Mouse (Mus musculus): ENCODE results near the gene Ddit4. TPM values are rescaled to one million over a fixed set of nuclear protein-coding genes. Genes with fewer than 3 reads are reported as not detected.
"Not testable (repeated sequence)": the region's sequence is repeated elsewhere in the genome, so short reads cannot be mapped to it uniquely, and the experiment has no call there.

Ddit4 gene
- 52.7 and 66.3 TPM in 2 replicates for polyA plus RNA-seq (2015; fragmentation: Nextera tagmentation; extraction: Ambion mirVana)

DNA sequence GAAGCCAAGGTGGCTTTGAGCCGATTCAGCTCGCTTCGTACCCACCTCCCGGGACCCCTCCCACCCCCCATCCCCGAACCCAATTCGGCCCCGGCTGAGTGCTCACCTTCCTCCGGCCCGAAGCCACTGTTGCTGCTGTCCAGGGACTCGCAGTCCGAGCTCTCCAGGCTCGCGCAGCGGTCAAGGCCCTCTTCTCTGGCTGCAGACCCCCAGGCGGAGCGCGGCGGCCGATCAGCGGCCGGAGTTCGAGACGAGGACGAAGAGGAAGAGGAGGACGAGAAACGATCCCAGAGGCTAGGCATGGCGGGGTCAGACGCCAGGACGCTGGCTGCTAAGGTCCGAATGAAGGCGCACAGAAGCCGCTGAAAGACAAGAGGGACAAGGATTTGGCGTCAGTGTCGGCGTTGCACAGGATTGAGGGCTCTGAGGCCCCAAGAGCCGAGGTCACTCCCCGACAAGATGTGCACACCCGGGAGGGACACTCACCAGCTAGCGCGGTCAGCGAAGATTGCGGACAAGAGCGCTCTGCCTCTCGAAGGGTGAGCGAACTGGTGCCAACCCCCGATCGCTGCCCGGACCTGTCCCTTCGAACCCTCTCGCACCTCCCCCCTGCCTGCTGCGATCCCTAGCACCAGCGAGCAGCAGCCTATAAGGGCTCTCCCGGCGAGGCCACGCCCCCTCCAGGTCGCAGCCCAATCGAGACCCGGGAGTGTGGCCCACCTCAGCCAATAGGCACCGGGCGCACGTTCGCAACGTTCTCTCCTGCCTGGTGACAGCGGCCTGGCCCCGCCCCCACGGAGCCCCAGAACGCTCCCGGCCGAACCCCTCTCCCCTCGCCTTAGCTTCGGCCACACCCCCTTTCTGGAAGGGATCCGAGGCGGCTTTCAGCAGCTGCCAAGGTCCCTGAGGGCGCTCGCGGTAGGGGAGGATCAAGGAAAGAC is at the start of gene Ddit4:
Ddit4 (minus strand) TSS at position 624 of the 941 bp plus-strand sequence.
- no peaks in the 10 kb centered on the region for H3K9me3 ChIP-seq (replicated peaks; ENCODE audit: control insufficient read depth, low read length, poor library complexity, severe bottlenecking)
- H3K27me3 ChIP-seq (ENCODE audit: control insufficient read depth, insufficient read depth, low read depth, low read length), result no peaks in the 10 kb centered on the region
- no peaks in the 10 kb centered on the region for H3K36me3 ChIP-seq (ENCODE audit: control insufficient read depth, insufficient read depth, low read length)
- under 1% methylated on average over 74 of the region's 76 CpGs for WGBS
- H3K9ac ChIP-seq (ENCODE audit: low read depth, low read length), result peak within 1 kb of the TSS; percentile 98
- ATAC-seq, result peak; percentile 96
- H3K4me2 ChIP-seq (ENCODE audit: low read length), result peak within 1 kb of the TSS; percentile 94
- peaks cover 21% of the 10 kb centered on the region for H3K4me1 ChIP-seq (ENCODE audit: control insufficient read depth, insufficient read depth, low read length)
- H3K27ac ChIP-seq (ENCODE audit: low read length), result peak within 1 kb of the TSS; percentile 97
- peak within 1 kb of the TSS; percentile 93 for H3K4me3 ChIP-seq (ENCODE audit: low read depth, low read length)

DNA sequence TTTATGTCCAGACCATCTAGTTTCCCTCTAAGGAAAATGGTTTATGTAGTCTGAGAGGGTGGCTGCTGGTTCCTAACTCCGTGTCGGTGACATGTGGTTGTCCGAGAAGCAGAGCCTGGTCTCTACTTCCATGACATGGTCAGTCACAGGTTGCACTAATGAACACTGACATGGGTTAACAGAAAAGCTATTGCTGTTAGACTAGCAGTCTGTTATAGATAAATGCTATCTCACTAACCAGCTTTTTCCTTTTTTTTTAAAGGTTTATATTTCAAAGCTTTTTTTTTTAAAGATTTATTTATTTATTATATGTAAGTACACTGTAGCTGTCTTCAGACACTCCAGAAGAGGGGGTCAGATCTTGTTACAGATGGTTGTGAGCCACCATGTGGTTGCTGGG is 47.4 kb upstream of the Ddit4 start:
- ATAC-seq, result no peak
- Histone ChIP-seq H3K36me3 (ENCODE audit: control insufficient read depth, insufficient read depth, low read length) (peaks cover 7% of the 10 kb centered on the region; the same call in 1 of the 2 replicates), H3K4me2 (ENCODE audit: low read length) (no peak overlapping the region), H3K4me1 (ENCODE audit: control insufficient read depth, insufficient read depth, low read length) (peaks cover 14% of the 10 kb centered on the region; the same call in 1 of the 2 replicates), H3K9me3 (replicated peaks; ENCODE audit: control insufficient read depth, low read length, poor library complexity, severe bottlenecking) (no peaks in the 10 kb centered on the region), H3K4me3 (ENCODE audit: low read depth, low read length) (no peak overlapping the region), H3K27ac (ENCODE audit: low read length) (no peak overlapping the region), H3K27me3 (ENCODE audit: control insufficient read depth, insufficient read depth, low read depth, low read length) (no peaks in the 10 kb centered on the region), H3K9ac (ENCODE audit: low read depth, low read length) (no peak overlapping the region)
- 91% methylated on average over 3 of the region's 3 CpGs for WGBS

DNA sequence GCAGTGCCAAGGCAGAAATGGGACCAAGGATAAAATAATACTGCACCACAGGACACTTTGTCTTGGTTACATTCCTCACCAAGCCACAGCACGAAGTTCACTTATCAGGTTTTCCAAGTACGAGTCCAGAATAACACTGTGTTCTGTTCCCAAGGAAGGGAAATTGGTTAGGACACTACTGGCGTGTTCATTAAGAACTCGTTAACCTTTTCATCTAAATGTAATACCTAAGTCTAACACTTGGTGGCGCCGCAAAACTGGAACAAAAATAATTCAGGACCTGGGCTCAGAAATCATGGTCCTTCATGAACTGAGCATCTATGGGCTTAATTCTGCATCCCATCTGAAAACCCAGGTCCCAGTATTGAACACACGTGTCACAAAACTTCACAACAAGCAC is 46.0 kb upstream of the Ddit4 start:
- Histone ChIP-seq H3K9me3 (replicated peaks; ENCODE audit: control insufficient read depth, low read length, poor library complexity, severe bottlenecking) (no peaks in the 10 kb centered on the region), H3K4me3 (ENCODE audit: low read depth, low read length) (no peak overlapping the region), H3K27ac (ENCODE audit: low read length) (no peak overlapping the region), H3K4me1 (ENCODE audit: control insufficient read depth, insufficient read depth, low read length) (peaks cover 9% of the 10 kb centered on the region; the same call in 1 of the 2 replicates), H3K27me3 (ENCODE audit: control insufficient read depth, insufficient read depth, low read depth, low read length) (no peaks in the 10 kb centered on the region), H3K36me3 (ENCODE audit: control insufficient read depth, insufficient read depth, low read length) (peaks cover 7% of the 10 kb centered on the region; the same call in 1 of the 2 replicates), H3K4me2 (ENCODE audit: low read length) (no peak overlapping the region), H3K9ac (ENCODE audit: low read depth, low read length) (no peak overlapping the region)
- WGBS, result 17% methylated on average over 7 of the region's 7 CpGs
- ATAC-seq, result no peak

DNA sequence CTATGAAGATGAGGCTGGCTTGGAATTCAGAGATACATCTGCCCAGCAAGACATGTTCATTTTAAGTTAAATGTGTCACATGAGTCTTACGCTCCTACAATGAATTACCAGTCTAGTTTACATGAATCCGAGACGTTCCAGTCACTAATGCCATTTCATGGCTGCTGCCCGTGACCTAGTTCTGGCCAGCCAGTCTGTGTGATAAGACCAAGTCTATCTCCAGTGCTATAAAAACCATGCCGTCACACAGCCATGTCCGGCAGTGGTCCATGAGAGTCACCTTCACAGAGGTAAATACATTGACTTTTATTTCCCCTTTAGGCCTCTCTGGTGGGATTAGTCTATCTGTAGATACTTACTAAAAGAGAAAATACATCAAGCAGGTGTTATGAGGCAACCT is 44.3 kb upstream of the Ddit4 start:
- Histone ChIP-seq H3K4me1 (ENCODE audit: control insufficient read depth, insufficient read depth, low read length) (no peaks in the 10 kb centered on the region), H3K4me2 (ENCODE audit: low read length) (no peak overlapping the region), H3K9ac (ENCODE audit: low read depth, low read length) (no peak overlapping the region), H3K27me3 (ENCODE audit: control insufficient read depth, insufficient read depth, low read depth, low read length) (no peaks in the 10 kb centered on the region), H3K4me3 (ENCODE audit: low read depth, low read length) (no peak overlapping the region), H3K27ac (ENCODE audit: low read length) (no peak overlapping the region), H3K36me3 (ENCODE audit: control insufficient read depth, insufficient read depth, low read length) (peaks cover 7% of the 10 kb centered on the region; the same call in 1 of the 2 replicates), H3K9me3 (replicated peaks; ENCODE audit: control insufficient read depth, low read length, poor library complexity, severe bottlenecking) (no peaks in the 10 kb centered on the region)
- ATAC-seq, result no peak
- WGBS, result 92% methylated on average over 6 of the region's 6 CpGs

DNA sequence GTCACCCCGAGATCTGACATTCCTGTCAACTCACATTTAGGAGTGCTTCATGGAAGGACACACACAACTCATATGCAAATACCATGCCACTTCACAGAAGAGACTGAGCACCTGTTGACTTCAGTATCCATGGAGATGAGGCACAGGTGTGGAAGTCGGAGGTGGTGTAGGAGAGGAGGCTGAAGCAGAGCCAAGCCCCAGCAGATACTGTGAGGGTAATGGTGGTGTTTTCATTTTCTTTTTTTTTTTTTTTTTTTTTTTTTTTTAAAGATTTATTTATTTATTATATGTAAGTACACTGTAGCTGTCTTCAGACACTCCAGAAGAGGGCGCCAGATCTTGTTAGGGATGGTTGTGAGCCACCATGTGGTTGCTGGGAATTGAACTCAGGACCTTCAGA is 42.2 kb upstream of the Ddit4 start:
- not testable (repeated sequence) for H3K4me1 ChIP-seq (ENCODE audit: control insufficient read depth, insufficient read depth, low read length); H3K9me3 ChIP-seq (replicated peaks; ENCODE audit: control insufficient read depth, low read length, poor library complexity, severe bottlenecking); H3K4me3 ChIP-seq (ENCODE audit: low read depth, low read length); H3K27me3 ChIP-seq (ENCODE audit: control insufficient read depth, insufficient read depth, low read depth, low read length); H3K4me2 ChIP-seq (ENCODE audit: low read length); H3K27ac ChIP-seq (ENCODE audit: low read length); H3K9ac ChIP-seq (ENCODE audit: low read depth, low read length); ATAC-seq
- H3K36me3 ChIP-seq (ENCODE audit: control insufficient read depth, insufficient read depth, low read length), result peaks cover 10% of the 10 kb centered on the region
- 91% methylated on average over 2 of the region's 3 CpGs for WGBS

DNA sequence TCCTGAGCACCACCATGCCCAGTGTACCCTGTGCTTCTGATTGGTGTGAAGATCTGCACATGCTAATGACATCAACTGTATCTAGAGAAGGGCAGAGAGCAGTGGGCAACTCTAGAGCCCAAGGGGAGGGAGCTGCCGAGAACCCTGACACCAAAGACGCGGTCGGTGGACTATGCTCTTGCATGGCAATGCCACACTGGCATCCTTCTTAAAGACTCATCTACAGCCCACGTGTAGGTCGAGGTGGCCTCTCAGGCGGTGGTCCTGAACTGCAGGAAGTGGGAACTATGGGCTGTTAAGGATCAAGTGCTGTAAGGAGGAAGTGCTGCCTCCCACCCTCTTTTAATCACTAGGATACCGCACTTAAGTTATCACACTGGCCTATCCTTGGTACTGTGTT is 40.4 kb upstream of the Ddit4 start:
- 94% methylated on average over 8 of the region's 8 CpGs for WGBS
- Histone ChIP-seq H3K9ac (ENCODE audit: low read depth, low read length) (no peak overlapping the region), H3K4me2 (ENCODE audit: low read length) (no peak overlapping the region), H3K9me3 (replicated peaks; ENCODE audit: control insufficient read depth, low read length, poor library complexity, severe bottlenecking) (no peaks in the 10 kb centered on the region), H3K36me3 (ENCODE audit: control insufficient read depth, insufficient read depth, low read length) (peaks cover 23% of the 10 kb centered on the region), H3K4me1 (ENCODE audit: control insufficient read depth, insufficient read depth, low read length) (no peaks in the 10 kb centered on the region), H3K27ac (ENCODE audit: low read length) (no peak overlapping the region), H3K4me3 (ENCODE audit: low read depth, low read length) (no peak overlapping the region), H3K27me3 (ENCODE audit: control insufficient read depth, insufficient read depth, low read depth, low read length) (no peaks in the 10 kb centered on the region)
- no peak for ATAC-seq

DNA sequence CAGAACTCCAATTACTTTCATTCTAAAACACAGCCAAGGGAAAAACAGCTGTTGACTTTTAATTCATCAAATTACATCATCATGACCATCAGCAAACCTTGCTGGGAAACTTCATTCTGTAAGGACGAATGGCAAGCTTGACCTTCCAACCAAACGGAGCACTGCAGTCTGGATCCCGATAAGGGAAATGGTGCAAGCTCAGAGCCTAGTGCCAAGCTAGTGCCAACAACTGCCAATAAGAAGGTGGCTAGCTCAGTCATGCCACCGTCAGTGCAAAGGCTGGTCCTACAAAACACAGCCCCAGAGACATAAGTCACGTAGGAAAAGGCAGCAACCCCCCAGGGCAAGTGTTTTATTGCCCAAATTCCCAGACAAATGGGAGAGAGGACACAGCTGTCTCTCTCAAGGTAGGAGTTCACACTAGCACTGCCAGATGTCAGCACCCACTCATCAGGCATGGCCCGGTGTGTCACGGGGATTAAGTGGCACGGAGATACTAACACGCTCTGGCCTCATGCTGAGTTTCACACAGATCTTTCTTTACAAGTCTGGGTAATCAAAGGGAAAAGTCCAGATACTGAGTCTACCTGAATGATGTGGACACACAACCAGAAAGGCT is 39.7 kb upstream of the Ddit4 start:
- no peak overlapping the region for H3K9ac ChIP-seq (ENCODE audit: low read depth, low read length)
- no peaks in the 10 kb centered on the region for H3K9me3 ChIP-seq (replicated peaks; ENCODE audit: control insufficient read depth, low read length, poor library complexity, severe bottlenecking)
- no peaks in the 10 kb centered on the region for H3K27me3 ChIP-seq (ENCODE audit: control insufficient read depth, insufficient read depth, low read depth, low read length)
- H3K4me3 ChIP-seq (ENCODE audit: low read depth, low read length), result no peak overlapping the region
- H3K36me3 ChIP-seq (ENCODE audit: control insufficient read depth, insufficient read depth, low read length), result peaks cover 23% of the 10 kb centered on the region
- WGBS, result 85% methylated on average over 9 of the region's 9 CpGs
- ATAC-seq, result no peak
- H3K4me1 ChIP-seq (ENCODE audit: control insufficient read depth, insufficient read depth, low read length), result no peaks in the 10 kb centered on the region
- H3K27ac ChIP-seq (ENCODE audit: low read length), result no peak overlapping the region
- H3K4me2 ChIP-seq (ENCODE audit: low read length), result no peak overlapping the region

DNA sequence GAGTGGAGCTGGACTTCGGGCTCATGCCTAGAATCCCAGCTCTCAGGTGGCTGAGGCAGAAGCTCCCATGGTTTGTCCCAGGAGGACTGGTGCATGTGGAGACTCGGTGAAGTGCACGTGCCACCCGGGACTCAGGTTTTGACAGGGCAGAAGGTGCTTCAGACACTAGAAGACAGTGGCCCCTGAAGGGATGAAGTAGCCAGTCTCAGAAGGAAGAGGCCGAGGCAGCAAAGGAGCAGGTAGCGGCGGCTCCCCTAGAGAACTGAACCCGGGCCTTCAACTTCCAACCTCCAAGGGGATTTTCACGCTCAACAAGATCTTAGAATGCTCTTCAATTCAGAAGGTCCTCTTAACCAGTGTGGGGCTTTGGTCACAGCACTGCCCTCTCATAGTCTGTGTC is 38.8 kb upstream of the Ddit4 start:
- Histone ChIP-seq H3K36me3 (ENCODE audit: control insufficient read depth, insufficient read depth, low read length) (peaks cover 23% of the 10 kb centered on the region), H3K4me2 (ENCODE audit: low read length) (no peak overlapping the region), H3K4me3 (ENCODE audit: low read depth, low read length) (no peak overlapping the region), H3K9ac (ENCODE audit: low read depth, low read length) (no peak overlapping the region), H3K4me1 (ENCODE audit: control insufficient read depth, insufficient read depth, low read length) (no peaks in the 10 kb centered on the region), H3K27me3 (ENCODE audit: control insufficient read depth, insufficient read depth, low read depth, low read length) (no peaks in the 10 kb centered on the region), H3K9me3 (replicated peaks; ENCODE audit: control insufficient read depth, low read length, poor library complexity, severe bottlenecking) (no peaks in the 10 kb centered on the region), H3K27ac (ENCODE audit: low read length) (no peak overlapping the region)
- no peak for ATAC-seq
- 95% methylated on average over 9 of the region's 9 CpGs for WGBS

DNA sequence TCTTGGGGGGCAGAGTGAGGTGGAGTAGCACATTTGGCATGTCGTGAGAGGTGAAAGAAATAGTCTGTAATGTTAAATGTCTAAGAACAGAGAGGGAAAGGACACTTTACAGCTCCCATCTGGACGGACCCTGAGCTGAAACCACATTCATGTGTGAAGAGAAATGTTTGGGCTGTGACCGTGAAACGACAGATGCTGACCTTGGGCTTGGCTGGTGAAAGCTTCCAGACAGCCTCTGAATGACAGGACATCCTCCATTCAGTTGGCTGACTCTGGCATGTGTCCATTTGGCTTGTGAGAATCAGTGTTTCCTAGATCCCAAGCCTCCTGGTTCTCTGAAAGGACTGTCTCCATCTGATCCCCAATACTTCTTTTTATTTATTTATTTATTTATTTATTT is 36.4 kb upstream of the Ddit4 start:
- H3K9ac ChIP-seq (ENCODE audit: low read depth, low read length), result no peak overlapping the region
- H3K4me1 ChIP-seq (ENCODE audit: control insufficient read depth, insufficient read depth, low read length), result no peaks in the 10 kb centered on the region
- H3K27ac ChIP-seq (ENCODE audit: low read length), result no peak overlapping the region
- no peaks in the 10 kb centered on the region for H3K27me3 ChIP-seq (ENCODE audit: control insufficient read depth, insufficient read depth, low read depth, low read length)
- no peak for ATAC-seq
- H3K4me3 ChIP-seq (ENCODE audit: low read depth, low read length), result no peak overlapping the region
- H3K9me3 ChIP-seq (replicated peaks; ENCODE audit: control insufficient read depth, low read length, poor library complexity, severe bottlenecking), result no peaks in the 10 kb centered on the region
- no peak overlapping the region for H3K4me2 ChIP-seq (ENCODE audit: low read length)
- 91% methylated on average over 4 of the region's 4 CpGs for WGBS
- H3K36me3 ChIP-seq (ENCODE audit: control insufficient read depth, insufficient read depth, low read length), result peaks cover 23% of the 10 kb centered on the region
